Mouse (Mus musculus) brain, embryonic 14.5 days (tissue): ENCODE results near the gene Lrit3. TPM values are rescaled to one million over a fixed set of nuclear protein-coding genes. Genes with fewer than 3 reads are reported as not detected.
"Not testable (repeated sequence)": the region's sequence is repeated elsewhere in the genome, so short reads cannot be mapped to it uniquely, and the experiment has no call there.

Experiments used
- DNase-seq: peaks from one replicate; pipeline ENCODE4 v3.0.0-alpha.2; 2011; ENCODE audit warnings: low read depth
- CTCF ChIP-seq: fragments of 200-500 bp; IDR thresholded peaks from 2 replicates; pipeline ENCODE4 v1.5.1; 2012; ENCODE audit warnings: inconsistent platforms, mild to moderate bottlenecking, moderate library complexity, borderline replicate concordance; ENCODE audit not compliant: insufficient read depth, insufficient read length; ENCODE audit errors: extremely low read depth
- POLR2A ChIP-seq: fragments of 200-500 bp; IDR thresholded peaks from 2 replicates; pipeline ENCODE4 v1.6.1; 2012; ENCODE audit warnings: mild to moderate bottlenecking, inconsistent platforms, borderline replicate concordance; ENCODE audit not compliant: poor library complexity, insufficient read depth, insufficient read length, severe bottlenecking; ENCODE audit errors: extremely low read depth
- polyA plus RNA-seq: library from polyadenylated mRNA; depleted of rRNA; stranded (reverse); fragments of >200 nt; gene quantifications from 2 replicates; pipeline ENCODE4 v1.2.3, GENCODE M21; 2012; rRNA removed

The Lrit3 gene
- polyA plus RNA-seq, 1 experiment = 0.23 TPM

DNA sequence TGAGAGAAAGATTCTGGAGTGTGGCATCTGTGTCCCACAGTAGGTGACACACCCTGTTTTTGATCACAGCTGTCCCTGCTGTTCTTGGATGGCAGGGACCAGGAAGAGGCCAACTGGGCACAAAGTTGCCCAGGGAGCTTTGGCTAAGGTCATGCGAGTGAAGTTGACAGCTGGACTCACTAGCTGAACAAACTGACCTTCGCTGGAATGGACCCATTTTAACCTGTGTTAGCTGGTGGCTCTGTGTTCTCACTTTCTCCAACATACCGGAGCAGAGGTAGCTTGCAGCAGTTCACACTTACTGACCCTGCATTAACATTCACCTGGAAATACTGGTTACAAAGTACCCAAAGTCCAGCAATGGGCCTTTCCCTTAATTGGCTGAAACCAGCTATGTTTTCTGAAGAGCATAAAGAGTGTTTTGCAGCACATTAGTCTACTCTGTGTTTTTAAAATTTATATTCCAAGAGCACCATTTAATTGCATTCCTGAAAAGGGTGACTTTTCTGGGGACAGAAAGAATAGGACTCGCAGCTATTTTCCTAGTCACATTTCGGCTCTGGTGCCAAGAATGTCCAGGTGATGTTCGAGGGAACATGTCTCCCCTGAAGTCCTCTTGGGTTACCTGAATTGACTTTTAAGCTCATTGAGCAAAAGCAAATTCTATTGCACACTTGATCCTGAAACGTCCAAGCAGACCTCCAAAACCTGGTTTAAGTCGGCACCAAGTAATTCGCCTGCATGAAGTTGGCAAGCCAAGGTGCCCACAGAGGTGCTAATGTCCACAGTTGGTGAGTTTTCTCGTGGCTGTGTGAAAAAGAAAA is 36.6 kb downstream of the Lrit3 start:
- no peak for DNase-seq
- TF ChIP-seq POLR2A (no peak), CTCF (no peak)

DNA sequence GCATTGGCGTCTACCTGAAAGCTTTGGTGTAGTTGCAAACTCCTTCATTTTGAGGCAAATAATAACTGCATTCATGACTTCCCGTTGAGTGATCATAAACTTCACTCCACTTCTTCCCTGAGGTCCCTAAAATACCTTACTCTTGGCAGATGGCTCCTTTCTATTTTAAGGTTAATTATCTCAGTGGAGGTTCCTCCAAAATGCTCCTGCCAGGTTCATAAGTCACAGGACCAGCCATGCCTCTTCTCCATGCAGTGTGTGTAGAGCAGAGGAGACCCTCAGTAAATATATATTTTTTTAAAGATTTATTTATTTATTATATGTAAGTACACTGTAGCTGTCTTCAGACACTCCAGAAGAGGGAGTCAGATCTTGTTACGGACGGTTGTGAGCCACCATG is 37.7 kb downstream of the Lrit3 start:
- no peak for TF ChIP-seq POLR2A
- no peak for TF ChIP-seq CTCF
- no peak for DNase-seq

DNA sequence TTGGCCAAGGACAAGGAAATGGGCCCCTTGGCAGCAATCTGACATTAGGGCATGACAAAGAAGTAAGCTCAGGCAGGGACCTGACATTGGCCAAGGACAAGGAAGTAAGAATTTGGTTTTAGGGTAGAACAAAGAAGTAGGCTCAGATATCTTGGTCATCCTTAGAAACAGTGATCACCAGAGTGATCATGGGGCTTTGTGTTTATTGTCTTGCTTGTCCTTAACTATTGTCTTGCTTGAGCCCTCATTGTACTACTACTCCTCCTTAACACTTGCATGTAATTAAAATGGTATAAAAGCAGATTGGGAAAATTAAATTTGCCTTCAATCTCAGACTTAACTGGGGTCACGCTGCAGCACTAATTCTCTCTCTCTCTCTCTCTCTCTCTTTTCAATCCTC is 46.2 kb downstream of the Lrit3 start:
- not testable (repeated sequence) for DNase-seq

DNA sequence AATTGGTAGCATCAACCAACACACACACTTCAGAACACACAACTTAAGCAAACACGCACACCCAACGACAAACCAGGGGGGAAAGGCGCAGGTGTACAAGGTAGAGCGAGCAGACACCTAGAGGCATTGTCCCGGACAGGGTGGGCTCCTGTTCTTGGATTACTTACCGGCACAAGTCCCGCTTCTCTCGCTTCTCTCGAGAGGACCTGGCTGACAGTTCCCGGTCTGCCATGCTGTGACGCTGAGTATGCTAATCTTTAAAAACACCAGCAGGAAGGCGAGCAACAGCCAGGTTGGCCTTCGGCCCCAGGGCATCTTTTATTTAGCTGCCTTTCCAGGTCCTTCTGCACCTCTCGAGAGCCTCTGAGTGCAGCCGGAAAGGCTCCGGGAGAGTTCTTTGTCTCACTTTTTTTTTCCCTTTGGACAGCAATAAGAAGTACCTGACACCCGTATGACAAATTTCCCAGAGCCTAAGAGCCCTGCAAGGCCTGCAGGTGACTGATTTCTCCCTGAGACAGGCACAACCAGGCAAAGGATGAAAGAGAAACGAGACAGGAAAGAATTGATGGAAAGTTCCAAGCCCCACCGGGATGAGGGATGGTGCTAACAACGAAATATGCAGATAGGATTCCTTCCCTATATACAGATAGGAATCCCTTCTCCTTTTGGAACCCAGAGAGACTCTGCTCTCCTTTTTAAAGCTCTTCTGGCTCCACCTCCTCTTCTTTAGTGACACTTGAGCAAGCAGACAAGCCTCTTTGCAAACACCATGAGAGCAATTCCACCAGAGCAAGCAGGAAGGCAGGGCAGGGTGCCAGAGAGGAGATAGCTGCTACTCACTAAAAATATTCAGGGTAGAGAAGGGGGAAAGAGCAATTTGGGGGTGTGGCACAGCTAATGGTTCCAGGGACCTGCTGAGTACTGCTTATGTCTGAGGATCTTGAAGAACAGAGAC is 48.9 kb downstream of the Lrit3 start, which contains the start of gene Egf:
Gene Egf (minus strand): TSS at position 667 of the 955 bp plus-strand sequence.
- TF ChIP-seq CTCF = no peak
- DNase-seq = peak; percentile 49

DNA sequence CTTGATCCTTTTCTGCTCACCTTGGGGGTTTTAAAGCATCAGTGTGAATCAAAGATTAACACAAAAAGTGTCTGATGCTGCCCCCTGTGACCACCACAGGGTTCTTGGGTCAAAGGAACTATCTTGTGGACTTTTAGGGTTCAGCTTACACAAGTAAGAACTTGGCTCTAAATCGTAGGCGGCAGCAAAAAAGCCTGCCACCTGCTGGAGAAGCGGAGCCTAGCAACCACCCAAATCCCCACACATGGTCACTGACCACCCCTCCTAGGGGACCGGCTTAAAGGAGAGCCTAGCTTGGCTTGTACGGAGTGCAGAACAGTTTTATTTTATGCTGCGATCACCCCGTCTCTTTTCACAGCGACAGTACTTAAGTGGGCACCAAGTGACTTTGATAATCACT is 59.0 kb downstream of the Lrit3 start:
- peak; percentile 25 for DNase-seq
- peak; percentile 72 for TF ChIP-seq CTCF
- TF ChIP-seq POLR2A = no peak

DNA sequence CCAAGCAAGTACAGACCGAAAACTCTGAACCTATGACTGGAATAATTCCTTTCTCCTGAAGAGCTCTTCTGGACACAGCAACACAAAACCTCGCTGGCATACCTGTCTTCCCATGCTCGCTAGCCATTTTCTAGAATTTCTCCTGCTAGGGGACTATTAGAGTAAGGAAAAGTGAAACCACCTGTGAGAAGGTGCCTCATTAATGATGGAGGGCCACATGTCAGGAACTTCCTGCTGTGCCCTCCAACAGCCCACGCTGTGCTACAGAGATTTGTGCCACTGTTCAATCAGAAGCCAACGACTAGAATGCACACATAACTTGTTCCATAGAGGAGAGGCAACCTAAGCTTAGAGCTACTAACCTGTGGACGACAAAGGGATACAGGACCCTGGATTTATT is 61.0 kb downstream of the Lrit3 start:
- DNase-seq = no peak
- TF ChIP-seq CTCF = no peak
- TF ChIP-seq POLR2A = no peak

DNA sequence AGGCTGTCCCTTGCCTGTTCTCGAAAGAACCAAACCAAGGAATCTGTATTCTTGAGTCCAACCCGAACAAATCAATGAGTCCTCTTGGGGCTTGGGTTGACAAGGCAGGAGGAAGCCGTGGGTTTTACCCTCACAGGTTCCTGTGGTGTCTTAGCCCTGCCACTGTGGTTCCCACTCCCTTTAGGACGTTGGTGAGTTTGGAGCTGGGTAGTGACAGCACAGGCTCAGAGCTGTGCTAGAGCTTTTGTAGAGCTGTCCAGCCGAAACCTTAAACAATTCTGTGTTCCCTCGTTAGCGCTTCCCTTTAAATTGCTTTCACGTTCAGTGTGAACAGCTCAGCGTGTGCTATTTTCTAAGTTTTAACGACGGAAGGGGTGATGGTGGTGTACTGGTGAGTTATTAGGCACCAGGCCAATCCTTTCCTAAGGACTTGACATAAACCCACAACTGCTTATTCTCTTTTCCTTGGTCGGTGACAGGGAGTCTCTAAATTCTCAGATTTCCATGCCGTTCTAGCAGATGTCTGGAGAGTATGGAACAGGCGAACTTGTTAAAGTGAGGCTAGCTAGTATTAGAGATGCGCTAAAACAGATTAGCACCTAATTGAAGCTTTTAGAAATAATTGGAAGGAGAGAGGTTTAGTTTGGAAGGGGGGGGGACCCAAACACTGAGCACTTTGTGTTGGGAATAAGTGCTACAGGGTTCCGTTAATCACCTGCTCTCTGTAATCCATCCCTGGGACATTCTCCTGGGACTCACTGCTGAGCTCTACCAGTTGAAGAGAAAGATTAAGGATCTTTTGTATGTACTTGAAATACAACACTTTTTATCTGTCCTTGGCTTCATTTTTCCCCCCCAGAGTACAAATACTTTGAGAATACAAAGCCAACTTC is 65.3 kb downstream of the Lrit3 start:
- peak; percentile 77 for DNase-seq
- TF ChIP-seq CTCF (no peak), POLR2A (no peak)

Other genes starting within 250 kb of the Lrit3 start
- 4.8 and 4.9 TPM in 2 replicates for gene Egf, start 48.7 kb downstream of the Lrit3 start, polyA plus RNA-seq
- 0.59 and 1.2 TPM in 2 replicates for gene Rrh, start 18.6 kb upstream of the Lrit3 start, polyA plus RNA-seq
- gene Gar1, start 27.4 kb upstream of the Lrit3 start, polyA plus RNA-seq = 56.6 and 57.6 TPM in 2 replicates
- gene Cfi, start 31.9 kb upstream of the Lrit3 start, polyA plus RNA-seq = 0.04 and 0.21 TPM in 2 replicates
- 23.5 and 23.9 TPM in 2 replicates for gene Pla2g12a, start 74.6 kb upstream of the Lrit3 start, polyA plus RNA-seq
- 26.4 and 38.0 TPM in 2 replicates for gene Casp6, start 97.4 kb upstream of the Lrit3 start, polyA plus RNA-seq
- 3.0 and 3.8 TPM in 2 replicates for gene Mcub, start 166.2 kb upstream of the Lrit3 start, polyA plus RNA-seq